Mouse (Mus musculus) fat pad, adult 2 months (tissue): ENCODE measurements at regions not wholly inside any gene's neighbourhood (a gene's known extent, or its start where the extent isn't known, plus 50 kb on each side); places are given as distances from the start of the nearest gene placed in this dataset.
"Not testable (repeated sequence)": the region's sequence is repeated elsewhere in the genome, so short reads cannot be mapped to it uniquely, and the experiment has no call there.

Experiments
- DNase-seq: peaks from one replicate; pipeline ENCODE4 v3.0.0-alpha.2; 2011; ENCODE audit warnings: low read depth, low spot score; ENCODE audit errors: extremely low read depth

DNA sequence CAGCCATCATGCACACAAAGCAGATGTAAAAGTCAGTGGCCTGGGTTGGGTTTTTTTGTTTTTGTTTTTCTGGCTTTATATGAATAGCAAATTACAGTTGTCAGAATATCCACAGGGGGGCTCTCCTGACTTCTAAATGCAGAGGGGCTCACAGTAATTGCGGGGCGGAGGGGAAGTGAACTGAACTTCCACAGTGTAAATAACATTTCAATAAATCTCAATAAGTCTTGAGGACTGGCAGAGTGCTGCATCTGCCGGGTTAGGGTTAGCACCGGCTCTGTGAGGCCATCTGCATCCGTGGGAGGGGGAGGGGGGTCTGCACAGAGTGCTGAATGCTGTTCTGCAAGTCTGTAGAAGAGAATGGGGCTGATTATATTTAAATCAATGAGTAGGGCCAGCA is 50.3 kb upstream of the Arl4c start:
- no peak for DNase-seq

DNA sequence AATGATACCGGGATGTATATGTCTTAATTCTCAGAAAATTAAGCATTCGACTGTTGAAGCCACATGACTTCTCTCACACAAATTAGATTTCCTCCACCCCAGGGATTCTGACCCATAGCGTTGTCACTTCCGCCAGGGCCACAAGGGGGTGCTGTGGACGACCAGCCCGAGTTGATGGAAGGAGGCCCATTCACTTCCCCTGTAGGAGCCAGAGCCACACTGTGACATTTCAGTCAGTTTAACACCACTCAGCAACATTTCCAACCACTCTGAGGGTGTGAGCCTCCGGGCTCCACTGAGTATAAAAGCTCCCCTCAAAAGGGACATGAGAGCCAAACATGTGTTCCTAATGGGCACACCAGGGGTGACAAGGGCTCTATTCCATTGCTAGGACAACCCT is 54.6 kb upstream of the Arl4c start:
- no peak for DNase-seq

DNA sequence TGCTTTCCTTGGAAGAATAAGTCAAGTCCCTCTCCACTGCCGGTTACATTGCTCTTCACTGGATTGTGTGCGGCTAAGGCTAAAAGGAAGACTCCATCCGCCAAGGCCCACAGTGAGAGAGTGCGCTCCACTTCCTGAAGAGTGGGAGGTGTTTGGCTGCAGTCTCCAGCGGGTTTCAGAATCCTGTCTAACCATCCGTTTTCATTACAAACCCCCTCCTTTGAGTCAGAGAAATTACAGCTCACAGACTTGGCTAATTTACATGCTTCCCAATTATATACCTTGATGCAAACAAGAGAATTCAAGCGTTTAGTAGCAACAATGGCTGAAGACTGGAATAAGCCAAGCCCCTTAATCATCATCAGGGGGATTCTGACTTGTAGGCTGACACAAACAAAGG is 55.1 kb upstream of the Arl4c start:
- DNase-seq = no peak

DNA sequence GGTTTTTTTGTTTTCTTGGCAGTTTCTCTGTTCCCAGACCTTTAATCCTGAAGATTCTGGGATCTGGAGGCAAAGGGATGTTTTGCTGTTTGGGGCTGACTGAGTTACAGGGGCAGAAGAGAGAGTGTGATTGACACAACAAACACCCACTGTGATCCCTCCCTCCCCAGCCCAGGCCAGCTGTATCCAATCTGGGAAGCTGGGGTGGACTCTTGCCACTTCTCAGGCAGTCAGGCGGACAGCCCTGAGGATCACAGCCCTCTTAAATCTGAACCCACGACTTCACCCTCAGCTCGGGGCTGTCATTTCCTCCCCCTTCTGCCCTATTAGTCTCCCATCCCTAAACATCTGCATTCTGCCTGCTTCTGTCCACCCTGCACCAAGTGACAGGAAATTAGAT is 55.7 kb upstream of the Arl4c start:
- no peak for DNase-seq

DNA sequence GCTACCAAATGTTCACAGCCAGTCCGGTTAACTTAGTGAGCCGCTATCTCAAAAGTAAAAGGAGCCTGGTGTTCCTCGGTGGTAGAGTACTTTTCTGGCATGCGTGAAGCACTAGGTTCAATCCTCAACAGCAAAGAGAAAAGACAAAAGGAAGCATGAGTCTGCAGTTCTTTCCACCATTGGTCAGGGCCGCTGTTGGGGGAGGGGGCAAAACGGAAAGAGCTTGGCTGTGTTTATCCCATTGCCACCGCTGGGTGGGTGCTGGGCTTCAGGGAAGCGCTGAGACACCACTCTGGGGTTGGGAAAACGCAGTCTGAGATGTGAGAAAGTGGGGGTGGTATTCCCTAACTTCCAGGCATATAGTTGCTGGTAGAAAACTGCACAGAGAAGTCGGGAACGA is 58.6 kb upstream of the Arl4c start:
- DNase-seq = no peak

DNA sequence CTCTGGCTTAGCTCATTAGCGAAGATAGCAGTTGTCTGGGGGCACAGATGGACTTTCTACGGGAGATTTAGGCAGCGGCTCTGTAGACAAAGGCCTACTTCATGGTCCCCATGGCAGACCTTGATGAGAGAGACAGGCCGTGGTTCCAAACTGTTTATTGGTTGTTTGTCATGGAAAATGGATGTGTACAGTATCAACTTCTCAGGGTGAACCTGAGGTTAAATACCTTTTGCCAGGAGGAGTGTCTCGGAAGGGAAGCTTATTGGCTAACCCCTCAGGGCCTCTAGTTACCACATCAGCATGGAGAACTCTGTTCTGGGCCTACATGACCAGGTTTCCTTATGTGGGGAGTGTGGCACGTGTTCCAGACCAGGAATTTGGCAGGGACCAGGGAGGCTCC is 59.1 kb upstream of the Arl4c start:
- DNase-seq = no peak

DNA sequence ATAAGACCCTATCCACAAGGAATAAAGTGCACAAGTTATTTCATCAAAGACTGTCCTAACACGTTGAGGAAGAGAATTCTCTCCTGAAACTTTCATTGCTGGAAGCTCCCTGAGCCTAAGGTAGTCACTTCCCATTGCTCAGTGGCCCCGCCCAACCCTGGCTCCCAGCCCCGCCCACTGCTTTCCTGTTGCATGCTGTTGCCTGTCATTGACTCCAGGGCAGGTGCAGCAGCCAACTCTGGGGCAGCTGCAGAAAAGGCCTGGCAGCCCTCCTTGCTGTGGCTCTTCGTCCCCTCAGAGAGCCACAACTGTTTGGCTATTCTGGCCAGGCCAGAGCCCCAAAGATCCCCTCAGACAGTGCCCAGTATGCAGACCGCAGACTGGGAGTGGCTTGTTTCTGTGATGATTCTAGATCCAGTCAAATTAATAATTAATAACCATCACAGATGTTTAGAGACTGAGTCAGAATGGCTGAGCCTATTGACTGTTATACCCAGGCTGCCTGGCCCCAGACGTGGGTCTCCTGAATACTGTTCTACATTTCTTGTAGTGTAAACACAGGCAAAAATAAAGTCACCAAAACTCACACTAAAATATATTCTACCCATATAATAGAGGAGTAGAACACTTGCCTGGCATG is 61.8 kb upstream of the Arl4c start:
- peak; percentile 10 for DNase-seq

DNA sequence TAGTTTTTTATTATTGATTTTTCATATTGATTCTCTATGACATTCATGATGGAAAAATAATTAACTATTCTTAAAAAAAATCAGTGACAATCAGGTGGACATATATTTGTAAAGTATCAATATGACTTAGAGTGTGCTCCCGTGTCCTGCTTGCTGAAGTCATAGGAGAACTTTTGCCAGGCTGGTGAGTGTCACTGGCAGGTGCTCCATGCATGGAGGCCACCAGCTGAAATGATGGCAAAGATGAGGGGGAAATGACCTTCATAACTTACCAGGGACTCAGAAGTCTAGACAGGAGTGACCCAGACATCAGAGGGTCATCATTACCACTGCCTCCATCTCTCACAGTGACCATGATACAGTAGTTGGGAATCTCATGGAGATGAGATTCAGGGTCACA is 62.5 kb upstream of the Arl4c start:
- no peak for DNase-seq

DNA sequence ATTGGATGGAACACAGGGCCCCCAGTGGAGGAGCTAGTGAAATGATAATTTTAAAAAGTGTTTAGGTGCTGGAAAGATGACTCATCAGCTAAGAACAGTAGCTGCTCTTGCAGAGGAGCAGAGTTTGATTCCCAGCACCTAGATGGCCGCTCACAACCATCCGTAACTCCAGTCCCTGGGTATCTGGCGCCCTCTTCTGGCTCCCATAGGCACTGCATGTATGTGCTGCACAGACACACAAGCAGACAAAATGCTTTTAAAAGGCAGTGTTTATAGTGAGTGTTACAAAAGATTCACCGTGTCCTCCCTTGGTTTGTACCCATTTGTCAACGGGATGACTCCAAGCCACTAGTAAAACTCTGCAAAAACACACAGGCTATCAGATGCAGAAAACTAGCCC is 75.0 kb upstream of the Arl4c start:
- DNase-seq = no peak

DNA sequence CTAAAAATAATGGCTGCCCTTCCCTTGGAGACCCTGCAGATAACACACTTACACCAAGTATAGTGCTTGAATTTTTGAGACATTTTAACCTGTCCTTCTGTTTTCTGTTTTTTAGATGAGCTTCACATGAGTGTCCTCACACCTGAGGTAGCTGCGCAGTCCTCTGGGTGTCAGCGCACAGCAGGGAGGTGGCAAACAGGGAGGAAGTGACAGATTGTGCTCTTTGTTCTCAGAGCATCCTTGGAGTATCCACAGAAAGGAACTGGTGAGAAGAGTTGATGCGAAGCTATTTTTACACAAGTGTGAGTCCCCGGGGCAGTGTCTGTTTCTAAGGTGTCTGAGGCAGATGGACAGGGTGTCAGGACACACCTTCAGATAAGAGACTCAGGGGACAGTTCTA is 78.2 kb upstream of the Arl4c start:
- DNase-seq = no peak

DNA sequence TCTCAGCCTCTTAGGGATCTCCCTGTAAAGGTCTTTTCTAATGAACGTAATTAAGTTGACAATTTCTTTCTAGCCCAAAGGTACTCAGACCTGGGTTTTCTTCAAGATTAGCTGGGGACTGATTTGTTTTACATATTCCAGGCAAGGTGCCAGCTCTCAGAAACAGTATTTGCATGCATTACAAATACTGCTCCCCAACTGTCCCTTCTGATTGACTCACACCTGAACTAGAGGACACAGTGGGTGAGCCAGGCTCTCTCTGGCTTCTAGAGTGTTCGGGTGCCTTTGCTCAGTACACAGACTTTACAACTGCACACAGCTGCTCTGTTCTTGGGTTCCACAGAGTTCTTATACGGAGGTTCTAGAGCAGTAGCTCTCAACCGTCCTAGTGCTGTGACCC is 81.1 kb upstream of the Arl4c start:
- no peak for DNase-seq

DNA sequence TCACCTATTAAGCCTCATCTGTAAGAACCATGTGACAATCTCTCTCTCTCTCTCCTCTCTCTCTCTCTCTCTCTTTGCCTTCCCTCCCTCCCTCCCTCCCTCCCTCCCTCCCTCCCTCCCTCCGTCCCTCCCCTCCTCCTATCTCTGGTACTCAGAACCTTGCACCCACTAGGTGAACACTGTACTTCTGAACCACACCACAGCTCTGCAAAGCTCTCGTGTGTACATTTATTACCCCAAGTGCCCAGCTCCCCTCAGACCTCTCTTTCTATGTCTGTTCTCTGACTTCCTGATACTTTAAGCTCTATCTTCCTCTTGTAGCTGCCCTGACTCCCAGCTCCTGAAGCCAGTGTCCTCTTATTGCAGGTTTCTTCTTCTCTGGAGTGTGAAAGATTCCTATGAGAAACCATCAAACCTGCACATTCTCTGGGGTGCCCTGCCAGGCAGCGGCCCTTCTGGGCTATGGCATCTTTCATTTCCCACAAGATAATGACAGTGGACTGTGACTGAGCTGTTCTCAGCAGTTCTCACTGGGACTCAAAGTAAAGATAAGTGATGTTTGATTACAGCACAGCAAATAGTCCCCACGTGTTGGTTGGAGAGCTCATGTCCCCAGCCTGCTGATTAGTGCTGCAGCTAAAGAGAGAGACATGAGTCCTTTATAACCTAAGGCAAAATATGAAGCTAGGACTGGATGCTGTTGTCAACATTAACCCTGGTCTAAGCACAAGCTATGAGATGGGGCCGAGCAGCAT is 83.0 kb upstream of the Arl4c start:
- no peak for DNase-seq

DNA sequence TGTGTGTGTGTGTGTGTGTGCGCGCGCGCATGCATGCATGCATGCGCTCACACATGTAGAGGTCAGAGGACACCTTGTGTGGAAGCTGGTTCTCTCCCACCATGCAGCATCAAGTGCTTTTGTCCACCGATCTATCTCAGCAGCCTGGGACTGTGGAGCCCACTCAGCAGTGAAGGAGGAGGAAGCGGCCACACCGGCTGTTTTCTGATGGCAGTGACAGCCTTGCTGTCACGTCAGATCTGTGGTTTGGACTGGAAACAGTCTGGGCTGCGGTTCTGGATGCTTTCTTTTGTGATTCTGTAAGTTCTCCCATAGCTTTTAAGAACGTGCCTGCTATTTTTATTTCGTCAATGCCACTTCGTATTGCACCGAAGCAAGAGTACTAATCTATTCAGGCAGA is 84.0 kb upstream of the Arl4c start:
- no peak for DNase-seq

DNA sequence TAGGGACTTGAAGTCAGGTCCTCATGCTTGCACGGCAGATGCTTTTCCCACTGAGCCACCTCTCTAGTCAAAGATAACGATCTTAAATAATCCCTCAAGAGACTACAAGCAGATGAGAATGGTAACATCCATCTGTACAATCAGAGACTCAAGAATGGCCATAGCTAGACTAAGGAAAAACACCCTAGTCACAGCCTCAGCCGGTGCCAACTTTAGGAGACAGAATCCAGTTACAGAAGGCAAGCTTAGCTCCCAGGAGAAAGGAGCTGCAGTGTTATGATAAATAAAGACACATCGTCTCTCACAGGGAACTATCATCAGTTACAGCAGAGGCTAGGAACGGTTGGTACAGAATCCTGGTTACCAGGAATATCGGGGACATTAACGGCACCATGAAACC is 88.7 kb upstream of the Arl4c start:
- no peak for DNase-seq

DNA sequence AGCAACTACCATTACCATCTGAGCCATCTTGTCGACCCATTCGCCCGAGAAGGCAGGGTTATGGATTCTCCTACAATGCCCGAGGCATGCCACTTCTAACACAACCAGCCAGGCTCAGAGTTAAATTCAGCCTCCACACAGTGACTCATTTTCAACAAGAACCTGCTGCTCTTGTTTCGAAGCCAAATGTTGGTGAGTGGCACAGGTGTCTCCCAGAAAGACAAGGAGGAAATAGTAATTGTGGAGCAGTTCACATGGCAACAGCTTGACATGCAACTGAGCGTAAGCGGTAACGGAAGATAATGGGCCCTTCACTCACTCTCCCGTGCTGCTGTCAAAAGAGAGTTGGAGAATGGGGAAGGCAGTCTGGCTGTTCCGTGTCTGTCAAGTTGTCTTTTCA is 92.9 kb upstream of the Arl4c start:
- peak; percentile 73 for DNase-seq

DNA sequence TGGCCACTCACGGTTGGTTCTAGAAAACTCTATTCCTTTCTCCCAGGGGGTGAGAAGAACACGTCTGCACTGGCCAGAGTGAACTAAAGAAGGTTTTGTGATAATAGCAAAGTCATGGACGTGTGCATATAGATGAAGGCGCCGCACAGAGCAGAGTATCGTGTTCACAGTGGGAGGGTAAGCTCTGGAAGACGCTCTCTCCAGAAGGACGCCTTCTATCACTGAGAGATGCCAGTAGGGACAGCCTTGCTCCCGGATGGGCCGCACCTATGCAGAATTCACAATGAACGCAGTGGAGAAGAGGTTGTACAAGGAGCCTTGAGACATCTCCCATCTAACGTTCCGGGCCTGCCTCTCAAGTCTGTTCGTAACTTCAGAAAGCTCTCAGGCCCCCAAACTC is 96.5 kb upstream of the Arl4c start:
- no peak for DNase-seq

DNA sequence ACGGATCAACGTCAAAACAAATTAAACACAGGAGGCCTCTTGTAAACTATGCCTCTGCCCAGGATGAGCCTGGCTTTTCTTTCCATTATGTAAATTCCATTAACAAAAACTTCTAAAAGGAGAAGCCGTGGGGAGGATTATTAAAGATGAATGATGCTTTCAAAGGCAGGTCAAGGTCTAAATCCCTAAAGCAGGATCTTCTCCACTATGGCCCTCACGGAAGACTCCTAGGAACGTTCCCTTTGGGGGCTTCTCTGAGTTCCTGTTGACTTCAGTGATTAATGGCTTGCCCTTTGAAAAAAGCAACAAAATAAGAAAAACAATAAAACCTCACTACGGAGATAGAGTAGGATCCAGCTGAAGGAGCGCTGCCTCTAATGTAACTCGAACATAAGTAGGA is 96.9 kb upstream of the Arl4c start:
- no peak for DNase-seq

DNA sequence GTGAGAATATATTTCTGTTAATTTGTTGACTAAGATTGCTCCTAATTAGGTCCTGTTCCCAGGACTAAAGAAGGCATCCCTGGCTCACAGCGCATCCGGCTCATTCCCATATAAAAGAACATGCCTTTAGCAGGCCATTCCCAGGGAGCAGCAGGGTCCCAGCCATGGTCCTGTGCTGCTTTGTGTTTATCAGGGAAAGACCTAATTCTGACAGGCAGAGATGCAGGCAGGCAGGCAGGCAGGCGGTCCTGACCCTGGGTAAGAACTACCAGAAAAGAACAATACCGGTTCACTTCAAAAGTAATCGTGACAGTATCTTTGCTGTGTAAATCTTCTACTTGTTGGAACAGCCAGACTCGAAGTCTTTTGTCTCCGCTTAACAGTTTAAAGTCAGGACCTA is 97.3 kb upstream of the Arl4c start:
- DNase-seq = no peak

DNA sequence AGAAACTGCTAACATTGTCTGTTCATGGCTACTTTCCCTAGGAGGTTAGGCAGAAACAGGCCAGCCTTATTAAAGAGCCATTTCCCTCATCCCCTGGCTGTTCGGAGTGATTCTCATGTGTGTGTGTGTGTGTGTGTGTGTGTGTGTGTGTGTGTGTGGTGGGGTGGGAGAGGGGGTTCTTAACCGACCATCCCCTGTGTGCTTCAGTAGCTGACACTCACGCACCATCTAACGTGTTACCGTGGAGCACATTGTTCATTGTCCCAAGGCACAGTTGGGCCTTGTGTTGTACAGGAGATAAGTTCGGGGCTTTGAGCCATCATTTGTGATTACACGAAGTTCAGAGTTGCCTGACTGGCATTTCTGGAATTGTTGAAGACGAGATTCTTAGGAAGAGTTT is 97.8 kb upstream of the Arl4c start:
- no peak for DNase-seq

DNA sequence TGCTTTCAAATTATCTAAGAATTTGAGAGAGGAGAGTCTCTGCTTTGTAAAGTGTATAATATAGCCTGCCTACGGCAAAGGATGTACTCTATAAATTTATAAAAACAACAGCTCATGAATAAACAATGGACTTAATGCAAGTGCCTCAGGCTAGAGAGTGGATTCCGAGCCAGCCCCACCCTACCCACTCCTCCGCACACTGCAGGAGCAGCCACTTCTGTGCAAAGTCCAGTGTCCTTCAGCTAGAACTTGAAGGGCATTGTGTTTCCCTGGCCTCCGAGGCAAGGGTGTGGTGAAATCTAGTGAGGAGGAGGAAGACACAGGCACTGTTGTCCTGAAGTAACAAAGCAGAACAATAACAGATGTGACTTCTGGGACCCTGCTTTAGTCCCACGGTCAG is 98.4 kb upstream of the Arl4c start:
- DNase-seq = no peak

DNA sequence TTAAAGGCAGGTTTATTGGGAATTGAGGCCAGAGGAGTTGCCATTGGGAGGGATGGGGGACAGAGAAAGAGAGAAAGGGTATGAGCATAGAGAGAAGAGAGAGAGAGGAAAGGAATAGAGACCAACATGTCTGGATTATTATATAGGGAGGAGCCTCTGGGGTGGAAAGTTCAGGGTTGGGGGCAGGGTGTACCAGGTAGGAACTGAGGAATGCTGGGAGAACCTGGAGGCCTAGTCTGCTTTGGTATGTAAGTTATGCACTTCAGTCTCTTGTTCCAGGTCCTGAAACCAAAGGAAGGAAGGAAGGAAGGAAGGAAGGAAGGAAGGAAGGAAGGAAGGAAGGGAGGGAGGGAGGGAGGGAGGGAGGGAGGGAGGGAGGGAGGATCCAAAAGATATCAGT is 99.1 kb upstream of the Arl4c start:
- not testable (repeated sequence) for DNase-seq

DNA sequence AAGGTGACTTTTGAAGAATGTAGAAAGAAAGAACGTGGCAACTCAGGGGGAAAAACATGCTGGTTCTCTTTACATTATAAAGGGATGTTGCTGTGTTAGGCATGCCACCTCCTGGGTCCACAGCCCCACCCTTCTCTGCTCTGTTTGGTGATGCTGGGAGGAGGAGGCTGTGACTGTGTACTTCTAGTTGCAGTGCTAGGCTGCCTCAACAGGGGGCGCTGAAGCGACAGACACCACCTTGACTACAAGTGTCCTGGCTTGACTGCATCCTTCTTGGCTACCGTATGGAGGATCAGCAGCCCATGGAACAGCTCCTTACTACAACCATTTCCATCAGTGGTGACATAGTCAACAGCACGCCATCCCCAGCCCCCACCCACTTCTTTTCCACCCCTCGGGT is 104.9 kb upstream of the Arl4c start:
- no peak for DNase-seq

DNA sequence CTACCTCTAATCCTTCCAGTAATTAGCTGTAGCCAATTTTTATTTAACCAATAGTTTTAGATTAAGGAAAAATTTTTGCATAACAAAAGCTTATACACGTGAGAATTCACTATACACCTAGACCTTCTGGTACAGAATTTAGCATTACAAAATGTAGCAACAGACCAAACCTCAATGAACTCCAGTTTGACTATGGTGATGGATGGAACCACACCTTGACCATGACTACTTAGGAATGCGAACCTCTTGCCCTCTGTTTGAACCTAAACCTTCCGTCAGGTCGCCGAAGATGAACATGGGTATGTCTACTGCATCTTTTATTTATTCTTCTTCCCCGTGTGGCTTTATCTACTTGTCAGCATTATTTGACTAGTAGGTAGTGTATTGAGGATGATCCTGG is 105.9 kb upstream of the Arl4c start:
- no peak for DNase-seq
